Mouse (Mus musculus) embryonic facial prominence, embryonic 15.5 days (tissue): ENCODE data around the gene Fads3. TPM values are rescaled to one million over a fixed set of nuclear protein-coding genes. Genes with fewer than 3 reads are reported as not detected.

Experiments
- ATAC-seq: fragments of 200-750 bp; cut with Nextera tagmentation; 2 replicates; pipeline ENCODE4 v1.8.0; 2017; ENCODE audit warnings: low read depth, moderate TSS enrichment; ENCODE audit not compliant: insufficient number of reproducible peaks, low FRiP score, low TSS enrichment
- H3K27ac ChIP-seq: fragments of 300-500 bp; sonication (generic); replicated peaks from 2 replicates; pipeline ENCODE4 v1.5.1; 2015; ENCODE audit warnings: mild to moderate bottlenecking, inconsistent platforms
- H3K27me3 ChIP-seq: fragments of 300-500 bp; sonication (generic); 2 replicates; pipeline ENCODE4 v1.6.1; 2015; ENCODE audit warnings: inconsistent platforms
- H3K36me3 ChIP-seq: fragments of 300-500 bp; sonication (generic); 2 replicates; pipeline ENCODE4 v1.6.1; 2015; ENCODE audit warnings: mild to moderate bottlenecking, inconsistent platforms
- H3K4me1 ChIP-seq: fragments of 300-500 bp; sonication (generic); 2 replicates; pipeline ENCODE4 v1.6.1; 2015; ENCODE audit warnings: inconsistent platforms
- H3K4me2 ChIP-seq: fragments of 300-500 bp; sonication (generic); replicated peaks from 2 replicates; pipeline ENCODE4 v1.6.1; 2015; ENCODE audit warnings: mild to moderate bottlenecking, inconsistent platforms
- H3K4me3 ChIP-seq: fragments of 300-500 bp; sonication (generic); replicated peaks from 2 replicates; pipeline ENCODE4 v1.5.1; 2015; ENCODE audit warnings: mild to moderate bottlenecking, inconsistent platforms
- H3K9ac ChIP-seq: fragments of 300-500 bp; sonication (generic); 2 replicates; pipeline ENCODE4 v1.6.1; 2015; ENCODE audit warnings: inconsistent platforms
- H3K9me3 ChIP-seq: fragments of 300-500 bp; sonication (generic); replicated peaks from 2 replicates; pipeline ENCODE4 v1.6.1; 2016; ENCODE audit warnings: inconsistent platforms
- WGBS: fragments of 180-500 bp; shearing (Covaris S2); methylation state at CpG from one replicate; pipeline ENCODE4 v1.1.7; 2015; 5-methylcytosine and 5-hydroxymethylcytosine counted together
- polyA plus RNA-seq: library from polyadenylated mRNA; unstranded; fragments of >200 nt; fragmentation: Nextera tagmentation; extraction: Ambion mirVana; gene quantifications from 2 replicates; pipeline ENCODE4 v1.2.1, GENCODE M21; 2015

The Fads3 gene
- polyA plus RNA-seq, 1 experiment from 2014 or later = 16.4 TPM

GRCm38 (mm10) chr19:10054361-10055075 is 13.1 kb downstream of the Fads3 start:
- H3K4me3 ChIP-seq = no peak overlapping the region
- H3K27ac ChIP-seq = no peak overlapping the region
- H3K36me3 ChIP-seq = peaks cover 12% of the 10 kb centered on the region; the same call in 1 of the 2 replicates
- H3K9me3 ChIP-seq = no peaks in the 10 kb centered on the region
- WGBS = 88% methylated on average over 6 of the region's 6 CpGs
- ATAC-seq = no peak
- no peaks in the 10 kb centered on the region for H3K27me3 ChIP-seq
- no peak overlapping the region for H3K4me2 ChIP-seq
- H3K9ac ChIP-seq = no peak overlapping the region
- no peaks in the 10 kb centered on the region for H3K4me1 ChIP-seq

- H3K27me3 ChIP-seq = no peaks in the 10 kb centered on the region
- H3K9ac ChIP-seq = no peak overlapping the region
- no peaks in the 10 kb centered on the region for H3K4me1 ChIP-seq
- H3K27ac ChIP-seq = no peak overlapping the region
- no peak for ATAC-seq
- peaks cover 12% of the 10 kb centered on the region; the same call in 1 of the 2 replicates for H3K36me3 ChIP-seq
- H3K4me2 ChIP-seq = no peak overlapping the region
- no peaks in the 10 kb centered on the region for H3K9me3 ChIP-seq
- H3K4me3 ChIP-seq = no peak overlapping the region
- 72% methylated on average over 3 of the region's 3 CpGs for WGBS
Measured at GRCm38 (mm10) chr19:10055261-10055660, 13.9 kb downstream of the Fads3 start.

- H3K9ac ChIP-seq = no peak overlapping the region
- H3K4me3 ChIP-seq = no peak overlapping the region
- H3K27ac ChIP-seq = no peak overlapping the region
- ATAC-seq = no peak
- H3K4me2 ChIP-seq = no peak overlapping the region
- H3K9me3 ChIP-seq = no peaks in the 10 kb centered on the region
- peaks cover 12% of the 10 kb centered on the region; the same call in 1 of the 2 replicates for H3K36me3 ChIP-seq
- no peaks in the 10 kb centered on the region for H3K27me3 ChIP-seq
- no peaks in the 10 kb centered on the region for H3K4me1 ChIP-seq
- WGBS = 81% methylated on average over 22 of the region's 22 CpGs
Measured at GRCm38 (mm10) chr19:10055783-10056660, 14.7 kb downstream of the Fads3 start.

- ATAC-seq = no peak
- Histone ChIP-seq H3K9ac (no peak overlapping the region), H3K4me1 (no peaks in the 10 kb centered on the region), H3K9me3 (no peaks in the 10 kb centered on the region), H3K4me2 (no peak overlapping the region), H3K36me3 (peaks cover 16% of the 10 kb centered on the region; the same call in 1 of the 2 replicates), H3K4me3 (no peak overlapping the region), H3K27me3 (no peaks in the 10 kb centered on the region), H3K27ac (no peak overlapping the region)
- 82% methylated on average over 3 of the region's 3 CpGs for WGBS
Measured at GRCm38 (mm10) chr19:10056686-10057085, 15.3 kb downstream of the Fads3 start.

GRCm38 (mm10) chr19:10057486-10058351 is 16.4 kb downstream of the Fads3 start:
- Histone ChIP-seq H3K9me3 (no peaks in the 10 kb centered on the region), H3K4me1 (no peaks in the 10 kb centered on the region), H3K4me3 (no peak overlapping the region), H3K27ac (no peak overlapping the region), H3K27me3 (no peaks in the 10 kb centered on the region), H3K4me2 (no peak overlapping the region), H3K36me3 (peaks cover 21% of the 10 kb centered on the region; the same call in 1 of the 2 replicates), H3K9ac (no peak overlapping the region)
- 64% methylated on average over 11 of the region's 11 CpGs for WGBS
- no peak for ATAC-seq

- Histone ChIP-seq H3K9me3 (no peaks in the 10 kb centered on the region), H3K4me3 (no peak overlapping the region), H3K4me2 (no peak overlapping the region), H3K27me3 (no peaks in the 10 kb centered on the region), H3K9ac (no peak overlapping the region), H3K36me3 (peaks cover 26% of the 10 kb centered on the region), H3K27ac (no peak overlapping the region), H3K4me1 (no peaks in the 10 kb centered on the region)
- WGBS = 87% methylated on average over 1 of the region's 1 CpGs
- ATAC-seq = no peak
Measured at GRCm38 (mm10) chr19:10058352-10058825, 17.0 kb downstream of the Fads3 start.

- 55% methylated on average over 9 of the region's 9 CpGs for WGBS
- no peaks in the 10 kb centered on the region for H3K9me3 ChIP-seq
- H3K9ac ChIP-seq = no peak overlapping the region
- no peaks in the 10 kb centered on the region for H3K27me3 ChIP-seq
- H3K4me1 ChIP-seq = no peaks in the 10 kb centered on the region
- H3K4me2 ChIP-seq = no peak overlapping the region
- no peak for ATAC-seq
- peaks cover 31% of the 10 kb centered on the region for H3K36me3 ChIP-seq
- no peak overlapping the region for H3K27ac ChIP-seq
- no peak overlapping the region for H3K4me3 ChIP-seq
Measured at GRCm38 (mm10) chr19:10058876-10059427, 17.6 kb downstream of the Fads3 start.

- Histone ChIP-seq H3K4me1 (no peaks in the 10 kb centered on the region), H3K4me3 (no peak overlapping the region), H3K27ac (no peak overlapping the region), H3K4me2 (no peak overlapping the region), H3K9me3 (no peaks in the 10 kb centered on the region), H3K27me3 (no peaks in the 10 kb centered on the region), H3K9ac (no peak overlapping the region), H3K36me3 (peaks cover 37% of the 10 kb centered on the region)
- 60% methylated on average over 10 of the region's 10 CpGs for WGBS
- peak; percentile 45; the same call in 1 of the 2 replicates for ATAC-seq
Measured at GRCm38 (mm10) chr19:10059911-10060567, 18.7 kb downstream of the Fads3 start.

- 65% methylated on average over 8 of the region's 8 CpGs for WGBS
- no peak for ATAC-seq
Measured at GRCm38 (mm10) chr19:10060783-10061590, 19.6 kb downstream of the Fads3 start.

GRCm38 (mm10) chr19:10061624-10062023 is 20.3 kb downstream of the Fads3 start:
- Histone ChIP-seq H3K4me1 (no peaks in the 10 kb centered on the region), H3K9me3 (no peaks in the 10 kb centered on the region), H3K27me3 (no peaks in the 10 kb centered on the region), H3K4me2 (no peak overlapping the region), H3K36me3 (peaks cover 41% of the 10 kb centered on the region), H3K27ac (no peak overlapping the region), H3K9ac (no peak overlapping the region), H3K4me3 (no peak overlapping the region)
- WGBS = 96% methylated on average over 2 of the region's 2 CpGs
- no peak for ATAC-seq

More at GRCm38 (mm10) chr19:10060783-10061590, 19.6 kb downstream of the Fads3 start:
- no peaks in the 10 kb centered on the region for H3K9me3 ChIP-seq
- H3K27me3 ChIP-seq = no peaks in the 10 kb centered on the region
- H3K36me3 ChIP-seq = peaks cover 40% of the 10 kb centered on the region
- no peaks in the 10 kb centered on the region for H3K4me1 ChIP-seq
- no peak overlapping the region for H3K27ac ChIP-seq
- H3K4me3 ChIP-seq = no peak overlapping the region
- no peak overlapping the region for H3K4me2 ChIP-seq
- H3K9ac ChIP-seq = no peak overlapping the region
